Mouse (Mus musculus) MEL (cell line): ENCODE results near the gene Kifap3. TPM values are rescaled to one million over a fixed set of nuclear protein-coding genes. Genes with fewer than 3 reads are reported as not detected.

Experiments
- DNase-seq: peaks from one replicate; pipeline ENCODE4 v3.0.0; 2011; ENCODE audit warnings: low read depth, low spot score
- H3K27ac ChIP-seq: 2 replicates; pipeline ENCODE4 v1.5.1; 2012; ENCODE audit warnings: low read depth, mild to moderate bottlenecking, control low read depth, low read length, moderate library complexity; ENCODE audit not compliant: control insufficient read depth
- H3K27me3 ChIP-seq, 2 experiments: fragments of 150-350 bp in 1 of 2; sonication (generic) in 1 of 2; 2 replicates each; pipeline ENCODE4 v1.6.1; 2012; ENCODE audit warnings: low read length in 2 of 2, mild to moderate bottlenecking in 2 of 2, improper control_type of control experiment in 1 of 2, moderate library complexity in 1 of 2; ENCODE audit not compliant: insufficient read depth in 2 of 2, control insufficient read depth in 1 of 2
- H3K36me3 ChIP-seq, 2 experiments: 2 replicates each; pipeline ENCODE4 v1.6.1; 2012 to 2014; ENCODE audit warnings: low read length in 2 of 2, improper control_type of control experiment in 1 of 2, inconsistent platforms in 1 of 2, mild to moderate bottlenecking in 1 of 2; ENCODE audit not compliant: insufficient read depth in 2 of 2, control insufficient read depth in 1 of 2
- H3K4me1 ChIP-seq, 2 experiments: fragments of 150-350 bp in 1 of 2; sonication (generic) in 1 of 2; 2 replicates each; pipeline ENCODE4 v1.6.1; 2012; ENCODE audit warnings: low read length in 2 of 2, improper control_type of control experiment in 1 of 2, mild to moderate bottlenecking in 1 of 2; ENCODE audit not compliant: insufficient read depth in 2 of 2, control insufficient read depth in 1 of 2
- H3K4me3 ChIP-seq, 2 experiments: fragments of 150-350 bp in 1 of 2; sonication (generic) in 1 of 2; 2 replicates each; pipeline ENCODE4 v1.5.1; 2012; ENCODE audit warnings: low read depth in 2 of 2, low read length in 2 of 2, mild to moderate bottlenecking in 2 of 2, moderate library complexity in 2 of 2, control low read depth in 1 of 2, improper control_type of control experiment in 1 of 2; ENCODE audit not compliant: control insufficient read depth in 1 of 2, insufficient read depth in 1 of 2
- H3K79me2 ChIP-seq: 2 replicates; pipeline ENCODE4 v1.6.1; 2012; ENCODE audit warnings: mild to moderate bottlenecking, low read length, moderate library complexity; ENCODE audit not compliant: control insufficient read depth, poor library complexity, insufficient read depth
- H3K9ac ChIP-seq: 2 replicates; pipeline ENCODE4 v1.6.1; 2012; ENCODE audit warnings: low read depth, mild to moderate bottlenecking, control low read depth, low read length, moderate library complexity; ENCODE audit not compliant: control insufficient read depth, poor library complexity, severe bottlenecking
- H3K9me3 ChIP-seq: fragments of 150-350 bp; sonication (generic); replicated peaks from 2 replicates; pipeline ENCODE4 v1.6.1; 2012; ENCODE audit warnings: mild to moderate bottlenecking, low read length, improper control_type of control experiment, moderate library complexity; ENCODE audit not compliant: insufficient read depth
- BHLHE40 ChIP-seq: IDR thresholded peaks from 2 replicates; pipeline ENCODE4 v1.6.1; 2012; ENCODE audit warnings: low read depth, mild to moderate bottlenecking, inconsistent platforms, low read length, improper control_type of control experiment, borderline replicate concordance
- CHD1 ChIP-seq: IDR thresholded peaks from 2 replicates; pipeline ENCODE4 v1.6.1; 2012; ENCODE audit warnings: low read depth, mild to moderate bottlenecking, inconsistent platforms, low read length, improper control_type of control experiment
- CHD2 ChIP-seq: IDR thresholded peaks from 2 replicates; pipeline ENCODE4 v1.6.1; 2011; ENCODE audit warnings: low read length, improper control_type of control experiment
- CTCF ChIP-seq, 3 experiments: IDR thresholded peaks in 2 of 3; conservative IDR thresholded peaks in 1 of 3; 2 replicates each; pipeline ENCODE4 v1.5.1; 2011 to 2012; ENCODE audit warnings: low read length in 3 of 3, low read depth in 2 of 3, mild to moderate bottlenecking in 2 of 3, improper control_type of control experiment in 1 of 3, inconsistent platforms in 1 of 3, mixed read lengths in 1 of 3, moderate library complexity in 1 of 3; ENCODE audit not compliant: control insufficient read depth in 1 of 3, insufficient read depth in 1 of 3, poor library complexity in 1 of 3, severe bottlenecking in 1 of 3
- E2F4 ChIP-seq: IDR thresholded peaks from 2 replicates; pipeline ENCODE4 v1.6.1; 2011; ENCODE audit warnings: low read depth, low read length, improper control_type of control experiment, borderline replicate concordance
- ELF1 ChIP-seq: IDR thresholded peaks from 2 replicates; pipeline ENCODE4 v1.6.1; 2014; ENCODE audit warnings: low read depth, mild to moderate bottlenecking, inconsistent platforms, low read length, improper control_type of control experiment, moderate library complexity
- JUND ChIP-seq: IDR thresholded peaks from 2 replicates; pipeline ENCODE4 v1.6.1; 2011; ENCODE audit warnings: low read depth, mild to moderate bottlenecking, improper control_type of control experiment, low read length
- KAT2A ChIP-seq: conservative IDR thresholded peaks from 2 replicates; pipeline ENCODE4 v1.6.1; 2012; ENCODE audit warnings: low read depth, low read length, improper control_type of control experiment, inconsistent platforms
- MAFK ChIP-seq: IDR thresholded peaks from 2 replicates; pipeline ENCODE4 v1.6.1; 2011; ENCODE audit warnings: low read depth, mild to moderate bottlenecking, low read length, improper control_type of control experiment, borderline replicate concordance
- MAZ ChIP-seq: IDR thresholded peaks from 2 replicates; pipeline ENCODE4 v1.6.1; 2012; ENCODE audit warnings: low read depth, mild to moderate bottlenecking, inconsistent platforms, low read length, improper control_type of control experiment
- MEF2A ChIP-seq: IDR thresholded peaks from 2 replicates; pipeline ENCODE4 v1.6.1; 2014; ENCODE audit warnings: low read depth, mild to moderate bottlenecking, inconsistent platforms, low read length, improper control_type of control experiment; ENCODE audit not compliant: poor library complexity, insufficient replicate concordance, severe bottlenecking; ENCODE audit errors: extremely low read depth
- MYB ChIP-seq: IDR thresholded peaks from 2 replicates; pipeline ENCODE4 v1.6.1; 2011; ENCODE audit warnings: mild to moderate bottlenecking, low read depth, low read length, improper control_type of control experiment
- NRF1 ChIP-seq: IDR thresholded peaks from 2 replicates; pipeline ENCODE4 v1.6.1; 2014; ENCODE audit warnings: low read depth, mild to moderate bottlenecking, inconsistent platforms, low read length, improper control_type of control experiment, moderate library complexity; ENCODE audit not compliant: poor library complexity, insufficient read depth, severe bottlenecking
- POLR2A ChIP-seq, 2 experiments: IDR thresholded peaks; 2 replicates each; pipeline ENCODE4 v1.6.1; 2011 to 2012; ENCODE audit warnings: low read length in 2 of 2, mild to moderate bottlenecking in 2 of 2, control low read depth in 1 of 2, improper control_type of control experiment in 1 of 2, low read depth in 1 of 2, moderate library complexity in 1 of 2; ENCODE audit not compliant: control insufficient read depth in 1 of 2, insufficient read depth in 1 of 2, poor library complexity in 1 of 2
- POLR2AphosphoS2 ChIP-seq: IDR thresholded peaks from 2 replicates; pipeline ENCODE4 v1.6.1; 2011; ENCODE audit warnings: low read length, improper control_type of control experiment
- RAD21 ChIP-seq: IDR thresholded peaks from 2 replicates; pipeline ENCODE4 v1.6.1; 2011; ENCODE audit warnings: mild to moderate bottlenecking, low read depth, low read length, improper control_type of control experiment
- RCOR1 ChIP-seq: IDR thresholded peaks from 2 replicates; pipeline ENCODE4 v1.6.1; 2012; ENCODE audit warnings: low read depth, mild to moderate bottlenecking, inconsistent platforms, low read length, improper control_type of control experiment
- SIN3A ChIP-seq: IDR thresholded peaks from 2 replicates; pipeline ENCODE4 v1.6.1; 2012; ENCODE audit warnings: low read length, improper control_type of control experiment, inconsistent platforms
- TAL1 ChIP-seq: IDR thresholded peaks from 2 replicates; pipeline ENCODE4 v1.6.1; 2012; ENCODE audit warnings: mild to moderate bottlenecking, inconsistent platforms, low read length, moderate library complexity, mixed read lengths
- TBP ChIP-seq: IDR thresholded peaks from 2 replicates; pipeline ENCODE4 v1.8.0; 2011; ENCODE audit warnings: low read depth, low read length, improper control_type of control experiment
- TCF12 ChIP-seq: IDR thresholded peaks from 2 replicates; pipeline ENCODE4 v1.6.1; 2014; ENCODE audit warnings: low read depth, mild to moderate bottlenecking, inconsistent platforms, low read length, improper control_type of control experiment, moderate library complexity
- ZC3H11A ChIP-seq: IDR thresholded peaks from 2 replicates; pipeline ENCODE4 v1.6.1; 2012; ENCODE audit warnings: low read depth, mild to moderate bottlenecking, inconsistent platforms, low read length, improper control_type of control experiment
- ZKSCAN1 ChIP-seq: IDR thresholded peaks from 2 replicates; pipeline ENCODE4 v1.6.1; 2012; ENCODE audit warnings: low read depth, mild to moderate bottlenecking, inconsistent platforms, low read length, improper control_type of control experiment, moderate library complexity
- ZMIZ1 ChIP-seq: IDR thresholded peaks from 2 replicates; pipeline ENCODE4 v1.6.1; 2012; ENCODE audit warnings: low read depth, mild to moderate bottlenecking, inconsistent platforms, low read length, improper control_type of control experiment, moderate library complexity
- polyA plus RNA-seq, 2 experiments: library from polyadenylated mRNA; stranded (reverse) in 1 of 2; unstranded in 1 of 2; fragments of >175 nt in 1 of 2; fragments of >200 nt in 1 of 2; gene quantifications; 2 replicates each; pipeline versions ENCODE4 v1.2.1 to v1.2.4; 2012; ENCODE audit warnings: low replicate concordance in 2 of 2, low read depth in 1 of 2; ENCODE audit not compliant: insufficient read length in 2 of 2, insufficient read depth in 1 of 2, missing spikeins in 1 of 2
- total RNA-seq: library from RNA; depleted of rRNA; stranded (reverse); fragments of 300-350 nt; gene quantifications from 2 replicates; pipeline ENCODE4 v1.2.3, GENCODE M21; 2012

Gene Kifap3
- total and polyA plus RNA-seq, 3 experiments = 5.1 to 7.6 TPM; not detected in 1

DNA sequence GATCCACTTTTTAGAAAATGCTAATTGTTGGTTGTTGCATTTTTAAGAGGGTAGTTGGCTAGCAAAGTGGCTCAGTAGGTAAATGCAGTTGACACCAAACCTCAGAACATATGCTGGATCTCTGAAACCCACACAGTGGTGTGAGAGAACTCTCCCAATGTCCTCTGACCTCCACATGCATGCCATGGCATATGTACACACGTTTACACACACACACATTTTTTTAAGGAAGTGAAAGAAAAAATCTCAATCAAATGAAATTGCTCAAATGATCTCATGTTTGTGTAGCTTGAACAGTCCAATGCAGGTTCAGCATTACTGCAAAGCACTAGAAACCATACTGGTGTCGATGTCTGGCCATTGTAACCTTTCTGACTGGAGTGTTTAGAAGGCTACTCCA, 120.2 kb downstream of the Kifap3 start:
- Histone ChIP-seq H3K9me3 (no peaks in the 10 kb centered on the region), H3K4me3 (no peak overlapping the region), H3K4me1 (no peaks in the 10 kb centered on the region), H3K79me2 (no peaks in the 10 kb centered on the region), H3K36me3 (peaks cover 0 to 3% of the 10 kb centered on the region in 2 experiments; a peak in 1 of 4 replicates), H3K9ac (no peak overlapping the region), H3K27ac (no peak overlapping the region), H3K27me3 (no peaks in the 10 kb centered on the region)
- no peak for TF ChIP-seq NRF1
- no peak for TF ChIP-seq ZC3H11A
- no peak for TF ChIP-seq POLR2AphosphoS2
- TF ChIP-seq RAD21 = no peak
- no peak for TF ChIP-seq KAT2A
- no peak for TF ChIP-seq RCOR1
- TF ChIP-seq CTCF (IDR thresholded peaks at IDR 0.05 in 2 of 3, conservative IDR thresholded peaks at IDR 0.05 in 1 of 3; ENCODE audit: control insufficient read depth in 1 of 3, insufficient read depth in 1 of 3, low read depth in 2 of 3, low read length in 3 of 3, poor library complexity in 1 of 3, severe bottlenecking in 1 of 3) = no peak
- no peak for TF ChIP-seq CHD2
- no peak for TF ChIP-seq TCF12
- no peak for TF ChIP-seq SIN3A
- TF ChIP-seq TAL1 = no peak
- no peak for TF ChIP-seq ELF1
- no peak for TF ChIP-seq MAFK
- no peak for TF ChIP-seq ZKSCAN1
- TF ChIP-seq TBP = no peak
- no peak for TF ChIP-seq MAZ
- TF ChIP-seq MEF2A = no peak
- no peak for TF ChIP-seq E2F4
- TF ChIP-seq ZMIZ1 = no peak
- TF ChIP-seq POLR2A (IDR thresholded peaks at IDR 0.05; ENCODE audit: control insufficient read depth in 1 of 2, insufficient read depth in 1 of 2, low read depth in 1 of 2, low read length in 2 of 2, poor library complexity in 1 of 2) = no peak
- DNase-seq = no peak

GRCm38 (mm10) chr1:163900168-163900567, 120.8 kb downstream of the Kifap3 start:
- no peaks in the 10 kb centered on the region for H3K9me3 ChIP-seq
- no peak overlapping the region for H3K9ac ChIP-seq
- no peak for TF ChIP-seq MYB
- TF ChIP-seq SIN3A = no peak
- TF ChIP-seq POLR2AphosphoS2 = no peak
- no peak for TF ChIP-seq CHD1
- TF ChIP-seq JUND = no peak
- TF ChIP-seq BHLHE40 = no peak
- peak; percentile 8 for DNase-seq
- no peaks in the 10 kb centered on the region for H3K79me2 ChIP-seq
- H3K27me3 ChIP-seq = no peaks in the 10 kb centered on the region
- peaks cover 0 to 3% of the 10 kb centered on the region in 2 experiments; a peak in 1 of 4 replicates for H3K36me3 ChIP-seq
- H3K4me3 ChIP-seq = no peak overlapping the region
- H3K27ac ChIP-seq = no peak overlapping the region
- H3K4me1 ChIP-seq = no peaks in the 10 kb centered on the region
